Mouse (Mus musculus) left cerebral cortex, postnatal 36 days (tissue): ENCODE results near the gene Olfr154. TPM values are rescaled to one million over a fixed set of nuclear protein-coding genes. Genes with fewer than 3 reads are reported as not detected.
"Not testable (repeated sequence)": the region's sequence is repeated elsewhere in the genome, so short reads cannot be mapped to it uniquely, and the experiment has no call there.

Source experiments
- DNase-seq, 2 experiments: peaks; one replicate each; pipeline ENCODE4 v3.0.0; 2021 to 2022; ENCODE audit warnings: low spot score in 2 of 2, mixed read lengths in 1 of 2
- intact Hi-C: fragments of 180-260 bp; cut with DNase I; formaldehyde crosslinking; loops from one replicate; pipeline ENCODE4 v1.15.1; 2025
- total RNA-seq, 2 experiments: library from RNA; stranded (reverse); gene quantifications; 2 replicates each; pipeline ENCODE4 v1.2.3; 2021

Olfr154 gene
- total RNA-seq = not detected

DNA sequence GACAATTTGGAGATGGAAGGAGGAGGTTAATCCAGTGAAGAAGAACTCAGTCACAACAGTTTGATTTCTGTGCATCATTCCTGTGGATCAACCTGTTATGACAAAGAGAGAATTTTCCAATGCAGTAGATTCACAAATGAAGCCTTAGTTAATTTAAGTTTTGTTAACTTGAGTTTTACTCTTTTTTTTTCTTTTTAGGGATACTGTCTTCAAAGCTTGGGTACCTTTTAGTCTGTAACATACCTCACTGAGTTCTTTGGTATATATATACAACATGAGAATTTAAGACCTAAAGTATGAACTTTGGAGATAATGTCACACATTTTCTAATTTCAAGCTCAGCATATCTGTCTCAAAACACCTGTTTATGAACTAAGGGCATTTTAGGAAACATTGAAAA lies at the start of gene Olfr154:
Gene Olfr154 (minus strand): TSS at position 101 of the 400 bp plus-strand sequence.
- DNase-seq, intact Hi-C loops: not testable (repeated sequence)

DNA sequence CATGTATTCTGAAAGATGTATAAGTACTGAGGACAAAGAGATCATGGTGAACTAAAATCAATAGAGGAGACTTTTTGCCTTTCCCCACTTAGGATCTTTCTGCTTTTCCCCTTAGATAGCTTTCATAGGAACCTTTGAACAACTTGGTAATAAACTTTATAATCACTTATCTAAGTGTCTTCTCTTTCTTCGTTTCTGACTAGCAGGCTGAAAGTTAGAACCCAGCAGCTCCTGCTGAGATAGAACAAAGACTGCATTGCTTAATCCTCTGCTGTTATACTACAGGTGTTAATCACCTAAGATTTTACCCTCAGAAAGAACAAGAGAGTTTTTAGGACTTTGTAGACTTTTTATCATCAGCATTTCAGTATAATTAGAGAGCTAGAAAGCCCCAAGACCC lies 46.9 kb upstream of the Olfr154 start:
- intact Hi-C loops = no loop called here
- no peak for DNase-seq

DNA sequence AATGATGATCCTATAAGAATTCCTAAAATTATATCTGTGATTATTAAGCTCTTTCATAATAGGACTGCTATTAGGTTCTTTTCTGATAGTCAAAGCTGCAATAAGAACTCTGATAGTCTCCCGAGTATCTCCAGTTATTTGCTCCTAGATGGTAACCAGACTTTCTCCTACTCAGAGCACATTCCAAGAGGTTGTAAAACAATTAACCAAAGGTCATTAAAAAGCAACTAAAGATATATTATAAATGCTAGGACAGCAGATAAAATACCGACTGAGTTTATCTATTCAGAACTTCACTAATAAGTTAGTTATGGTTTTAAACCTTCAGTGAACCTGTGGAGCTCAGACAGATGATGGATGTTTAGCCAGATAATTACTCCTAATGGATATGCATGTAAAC lies 46.4 kb upstream of the Olfr154 start:
- DNase-seq, intact Hi-C loops: not testable (repeated sequence)

DNA sequence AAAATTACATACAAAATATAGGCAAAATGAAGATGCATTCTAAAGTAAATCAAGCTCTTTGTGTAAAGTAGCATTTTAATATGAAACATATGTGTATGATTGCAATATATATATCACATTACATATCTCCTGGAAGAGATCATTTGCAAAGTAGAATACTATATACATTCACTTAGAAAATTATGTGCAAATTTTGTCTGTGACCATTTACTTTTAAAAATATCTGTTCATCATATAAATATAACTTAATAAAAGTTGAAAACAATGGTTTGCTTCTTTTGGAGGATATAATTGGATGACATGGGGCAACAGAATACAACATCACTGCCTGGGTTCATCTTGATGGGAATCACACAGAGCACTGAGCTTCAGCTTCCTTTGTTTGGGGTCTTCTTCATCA lies 24.9 kb upstream of the Olfr154 start, which contains the start of gene Olfr1008:
Gene Olfr1008 (plus strand): TSS at position 301 of the 400 bp plus-strand sequence.
- DNase-seq = no peak
- intact Hi-C loops = no loop called here

DNA sequence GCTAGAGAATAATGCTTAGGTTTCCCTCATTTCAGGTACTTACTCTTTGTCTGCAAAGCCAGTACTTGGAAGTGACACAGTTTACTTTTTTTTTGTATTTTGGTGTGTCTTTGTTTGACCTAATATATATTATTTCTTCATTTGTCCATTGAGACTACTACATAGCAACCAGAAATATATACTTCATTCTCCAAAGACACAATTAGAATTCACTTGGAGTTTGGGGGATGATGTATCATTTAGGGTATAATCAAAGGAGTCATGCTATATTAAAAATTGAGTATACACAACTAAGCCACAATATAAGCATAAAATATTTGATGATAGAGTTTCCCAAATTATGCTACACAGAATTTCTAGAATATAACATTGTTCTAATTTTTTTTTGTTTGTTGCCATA lies 14.4 kb upstream of the Olfr154 start, which contains the start of gene Olfr1006:
Gene Olfr1006 (minus strand): TSS at position 101 of the 400 bp plus-strand sequence.
- intact Hi-C loops = no loop called here
- no peak for DNase-seq

DNA sequence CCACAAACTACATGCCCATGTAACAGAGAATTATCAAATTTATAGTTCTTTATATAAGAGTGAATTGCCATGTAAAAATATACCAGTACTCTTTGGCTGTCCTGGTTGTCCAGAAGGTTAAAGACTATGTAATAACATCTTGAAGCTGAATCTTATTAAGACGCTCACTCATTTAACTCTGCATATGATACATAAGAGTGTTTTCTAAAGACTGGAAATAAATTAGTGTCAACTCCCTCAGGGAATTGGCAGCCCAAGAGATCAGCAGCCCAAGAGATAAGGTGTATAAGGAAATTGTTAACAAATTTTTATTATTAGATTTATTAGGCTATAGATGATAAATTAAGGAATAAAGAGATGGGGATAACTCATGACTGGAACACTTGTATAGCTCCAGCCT lies 13.7 kb downstream of the Olfr154 start, which contains the start of gene Olfr1002:
Gene Olfr1002 (minus strand): TSS at position 101 of the 400 bp plus-strand sequence.
- intact Hi-C loops = no loop called here
- DNase-seq = no peak

Other genes starting within 250 kb of the Olfr154 start
- not detected for gene Olfr993, start 249.6 kb downstream of the Olfr154 start, total RNA-seq
- gene Olfr994, start 228.0 kb downstream of the Olfr154 start, total RNA-seq = not detected
- not detected for gene Olfr995, start 220.8 kb downstream of the Olfr154 start, total RNA-seq
- not detected for gene 4833423E24Rik, start 145.4 kb downstream of the Olfr154 start, total RNA-seq
- not detected for gene Olfr996, start 85.2 kb downstream of the Olfr154 start, total RNA-seq
- gene Olfr998, start 75.5 kb downstream of the Olfr154 start, total RNA-seq = not detected
- not detected for gene Olfr1000, start 52.6 kb downstream of the Olfr154 start, total RNA-seq
- not detected for gene Olfr1002, start 13.8 kb downstream of the Olfr154 start, total RNA-seq
- not detected for gene Olfr1006, start 14.3 kb upstream of the Olfr154 start, total RNA-seq
- not detected for gene Olfr1008, start 25.0 kb upstream of the Olfr154 start, total RNA-seq
- gene Olfr1009, start 51.0 kb upstream of the Olfr154 start, total RNA-seq = not detected
- not detected for gene Olfr1012, start 98.3 kb upstream of the Olfr154 start, total RNA-seq
- not detected for gene Olfr1013, start 102.6 kb upstream of the Olfr154 start, total RNA-seq
- gene Olfr1014, start 108.3 kb upstream of the Olfr154 start, total RNA-seq = not detected
- not detected for gene Olfr1015, start 117.6 kb upstream of the Olfr154 start, total RNA-seq
- gene Olfr1016, start 138.1 kb upstream of the Olfr154 start, total RNA-seq = not detected
- not detected for gene Olfr1018, start 154.0 kb upstream of the Olfr154 start, total RNA-seq
- not detected for gene Olfr1019, start 181.0 kb upstream of the Olfr154 start, total RNA-seq
- not detected for gene Olfr1020, start 182.6 kb upstream of the Olfr154 start, total RNA-seq
- gene Olfr1022, start 204.1 kb upstream of the Olfr154 start, total RNA-seq = not detected
- not detected for gene Olfr1023, start 221.2 kb upstream of the Olfr154 start, total RNA-seq
- gene Olfr1024, start 240.6 kb upstream of the Olfr154 start, total RNA-seq = not detected